Mouse (Mus musculus): Measurements from ENCODE around the gene Slc36a4. TPM values are rescaled to one million over a fixed set of nuclear protein-coding genes. Genes with fewer than 3 reads are reported as not detected.

The Slc36a4 gene
- polyA plus RNA-seq, 1 experiment from 2014 or later: 19.3 TPM

DNA sequence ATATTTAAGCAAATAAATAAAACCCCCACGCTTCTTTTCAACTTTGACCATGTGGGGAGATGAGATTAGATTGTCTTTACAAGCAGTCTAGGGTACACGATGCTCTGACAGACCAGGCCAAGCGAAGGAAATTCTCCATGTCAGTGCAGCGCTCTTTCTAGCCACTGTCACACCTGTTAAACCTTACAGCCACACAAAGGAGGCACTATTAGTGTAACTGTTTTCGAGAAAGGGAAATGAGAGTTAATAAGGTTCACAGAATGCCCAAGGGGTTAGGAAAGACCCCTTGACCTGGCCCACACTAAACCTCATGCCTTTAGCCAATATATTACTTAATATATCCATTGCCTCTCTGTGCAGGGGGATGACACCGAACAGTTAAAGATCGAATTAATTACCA, 37.1 kb downstream of the Slc36a4 start:
- Histone ChIP-seq H3K4me1 (ENCODE audit: control insufficient read depth, insufficient read depth, low read length) (no peaks in the 10 kb centered on the region), H3K27ac (replicated peaks; ENCODE audit: low read depth, low read length) (no peak overlapping the region), H3K9me3 (replicated peaks; ENCODE audit: control insufficient read depth, low read length) (no peaks in the 10 kb centered on the region), H3K4me2 (ENCODE audit: low read depth, low read length) (no peak overlapping the region), H3K9ac (replicated peaks; ENCODE audit: low read length) (no peak overlapping the region), H3K36me3 (replicated peaks; ENCODE audit: control insufficient read depth, insufficient read depth, low read depth, low read length) (no peaks in the 10 kb centered on the region), H3K27me3 (ENCODE audit: control insufficient read depth, insufficient read depth, low read length) (no peaks in the 10 kb centered on the region), H3K4me3 (ENCODE audit: low read depth, low read length) (no peak overlapping the region)
- peak; percentile 4 for DNase-seq (ENCODE audit: low spot score)
- ATAC-seq (replicated peaks; ENCODE audit: insufficient number of reproducible peaks, low FRiP score, low TSS enrichment, low read depth): no peak
- WGBS: 27% methylated on average over 7 of the region's 7 CpGs

DNA sequence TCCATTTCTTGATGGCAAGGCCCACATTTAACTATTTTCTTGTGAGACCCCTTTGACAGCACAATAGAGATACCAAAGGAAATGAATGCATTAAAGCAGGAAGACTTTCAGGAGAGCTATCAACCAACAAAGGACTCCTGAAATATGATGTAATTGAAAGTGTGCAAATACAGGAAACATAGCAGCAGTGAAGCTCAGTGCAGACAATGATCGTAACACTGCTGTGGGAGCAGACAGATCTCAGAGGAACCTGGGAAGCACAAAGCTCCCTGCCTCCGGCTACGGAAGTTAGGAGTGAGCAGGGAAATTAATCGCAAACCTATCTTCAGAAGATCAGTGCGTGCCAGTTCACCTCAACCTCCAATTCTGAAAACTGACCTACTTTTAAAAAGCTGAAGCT, 38.8 kb downstream of the Slc36a4 start:
- Histone ChIP-seq H3K27me3 (ENCODE audit: control insufficient read depth, insufficient read depth, low read length) (no peaks in the 10 kb centered on the region), H3K4me1 (ENCODE audit: control insufficient read depth, insufficient read depth, low read length) (no peaks in the 10 kb centered on the region), H3K9ac (replicated peaks; ENCODE audit: low read length) (no peak overlapping the region), H3K9me3 (replicated peaks; ENCODE audit: control insufficient read depth, low read length) (no peaks in the 10 kb centered on the region), H3K4me2 (ENCODE audit: low read depth, low read length) (no peak overlapping the region), H3K36me3 (replicated peaks; ENCODE audit: control insufficient read depth, insufficient read depth, low read depth, low read length) (no peaks in the 10 kb centered on the region), H3K27ac (replicated peaks; ENCODE audit: low read depth, low read length) (no peak overlapping the region), H3K4me3 (ENCODE audit: low read depth, low read length) (no peak overlapping the region)
- DNase-seq (ENCODE audit: low spot score) (no peak), ATAC-seq (replicated peaks; ENCODE audit: insufficient number of reproducible peaks, low FRiP score, low TSS enrichment, low read depth) (no peak)
- WGBS: 56% methylated on average over 5 of the region's 5 CpGs

DNA sequence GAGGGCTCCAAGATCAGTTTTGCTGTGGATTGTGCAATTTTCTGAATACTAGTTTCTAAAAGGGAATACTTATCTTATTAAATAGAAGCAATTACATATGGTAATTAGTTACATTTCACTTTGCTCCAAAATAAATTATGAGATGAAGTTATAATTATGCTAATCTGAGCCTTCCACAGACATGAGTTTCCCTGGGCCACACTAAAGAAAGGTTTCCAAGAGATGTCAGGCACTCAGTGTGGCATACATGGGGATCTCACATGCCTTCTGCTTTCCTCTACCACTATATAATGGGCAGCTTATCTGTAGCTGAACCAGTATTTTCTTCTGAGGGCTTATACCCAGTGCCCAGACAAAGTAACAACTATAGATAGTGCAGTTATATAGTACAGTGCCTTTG, 49.8 kb downstream of the Slc36a4 start:
- no peaks in the 10 kb centered on the region for H3K9me3 ChIP-seq (replicated peaks; ENCODE audit: control insufficient read depth, low read length)
- H3K9ac ChIP-seq (replicated peaks; ENCODE audit: low read length): no peak overlapping the region
- no peak for ATAC-seq (replicated peaks; ENCODE audit: insufficient number of reproducible peaks, low FRiP score, low TSS enrichment, low read depth)
- no peaks in the 10 kb centered on the region for H3K4me1 ChIP-seq (ENCODE audit: control insufficient read depth, insufficient read depth, low read length)
- no peak overlapping the region for H3K27ac ChIP-seq (replicated peaks; ENCODE audit: low read depth, low read length)
- H3K27me3 ChIP-seq (ENCODE audit: control insufficient read depth, insufficient read depth, low read length): no peaks in the 10 kb centered on the region
- no peaks in the 10 kb centered on the region for H3K36me3 ChIP-seq (replicated peaks; ENCODE audit: control insufficient read depth, insufficient read depth, low read depth, low read length)
- H3K4me2 ChIP-seq (ENCODE audit: low read depth, low read length): no peak overlapping the region
- H3K4me3 ChIP-seq (ENCODE audit: low read depth, low read length): no peak overlapping the region
- DNase-seq (ENCODE audit: low spot score): no peak

DNA sequence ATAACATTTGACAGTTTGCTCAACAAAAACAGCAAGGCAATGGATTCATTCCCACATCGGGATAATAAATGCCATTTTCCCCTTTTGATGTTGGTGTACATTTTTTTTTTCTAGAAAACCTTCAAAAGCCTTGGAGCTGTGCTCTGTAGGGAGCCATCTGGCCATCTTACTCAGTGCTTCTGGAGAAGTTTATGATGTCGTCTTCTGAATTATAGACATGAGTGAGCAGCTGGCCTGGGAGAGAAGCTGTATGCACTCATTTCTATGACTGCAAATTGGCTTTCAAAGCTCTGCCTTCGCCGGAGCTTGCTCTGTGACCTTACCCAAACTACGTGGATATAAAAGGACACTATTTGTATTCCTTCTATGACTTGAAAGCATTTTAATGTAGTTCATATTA, 56.8 kb downstream of the Slc36a4 start:
- no peak overlapping the region for H3K4me3 ChIP-seq (ENCODE audit: low read depth, low read length)
- no peaks in the 10 kb centered on the region for H3K36me3 ChIP-seq (replicated peaks; ENCODE audit: control insufficient read depth, insufficient read depth, low read depth, low read length)
- no peaks in the 10 kb centered on the region for H3K4me1 ChIP-seq (ENCODE audit: control insufficient read depth, insufficient read depth, low read length)
- ATAC-seq (replicated peaks; ENCODE audit: insufficient number of reproducible peaks, low FRiP score, low TSS enrichment, low read depth): no peak
- no peaks in the 10 kb centered on the region for H3K9me3 ChIP-seq (replicated peaks; ENCODE audit: control insufficient read depth, low read length)
- WGBS: 69% methylated on average over 5 of the region's 5 CpGs
- no peak overlapping the region for H3K9ac ChIP-seq (replicated peaks; ENCODE audit: low read length)
- DNase-seq (ENCODE audit: low spot score): no peak
- H3K4me2 ChIP-seq (ENCODE audit: low read depth, low read length): no peak overlapping the region
- H3K27me3 ChIP-seq (ENCODE audit: control insufficient read depth, insufficient read depth, low read length): no peaks in the 10 kb centered on the region
- no peak overlapping the region for H3K27ac ChIP-seq (replicated peaks; ENCODE audit: low read depth, low read length)

GRCm38 (mm10) chr9:15766821-15767220, 57.3 kb downstream of the Slc36a4 start:
- Histone ChIP-seq H3K27ac (replicated peaks; ENCODE audit: low read depth, low read length) (no peak overlapping the region), H3K36me3 (replicated peaks; ENCODE audit: control insufficient read depth, insufficient read depth, low read depth, low read length) (no peaks in the 10 kb centered on the region), H3K4me3 (ENCODE audit: low read depth, low read length) (no peak overlapping the region), H3K4me1 (ENCODE audit: control insufficient read depth, insufficient read depth, low read length) (no peaks in the 10 kb centered on the region), H3K4me2 (ENCODE audit: low read depth, low read length) (no peak overlapping the region), H3K27me3 (ENCODE audit: control insufficient read depth, insufficient read depth, low read length) (no peaks in the 10 kb centered on the region), H3K9me3 (replicated peaks; ENCODE audit: control insufficient read depth, low read length) (no peaks in the 10 kb centered on the region), H3K9ac (replicated peaks; ENCODE audit: low read length) (no peak overlapping the region)
- no peak for DNase-seq (ENCODE audit: low spot score)
- ATAC-seq (replicated peaks; ENCODE audit: insufficient number of reproducible peaks, low FRiP score, low TSS enrichment, low read depth): no peak
- 54% methylated on average over 5 of the region's 5 CpGs for WGBS

- H3K4me1 ChIP-seq (ENCODE audit: control insufficient read depth, insufficient read depth, low read length): no peaks in the 10 kb centered on the region
- 80% methylated on average over 12 of the region's 12 CpGs for WGBS
- no peaks in the 10 kb centered on the region for H3K9me3 ChIP-seq (replicated peaks; ENCODE audit: control insufficient read depth, low read length)
- no peak for ATAC-seq (replicated peaks; ENCODE audit: insufficient number of reproducible peaks, low FRiP score, low TSS enrichment, low read depth)
- DNase-seq (ENCODE audit: low spot score): no peak
- H3K27ac ChIP-seq (replicated peaks; ENCODE audit: low read depth, low read length): no peak overlapping the region
- H3K4me2 ChIP-seq (ENCODE audit: low read depth, low read length): no peak overlapping the region
- no peak overlapping the region for H3K4me3 ChIP-seq (ENCODE audit: low read depth, low read length)
- no peak overlapping the region for H3K9ac ChIP-seq (replicated peaks; ENCODE audit: low read length)
- no peaks in the 10 kb centered on the region for H3K27me3 ChIP-seq (ENCODE audit: control insufficient read depth, insufficient read depth, low read length)
- no peaks in the 10 kb centered on the region for H3K36me3 ChIP-seq (replicated peaks; ENCODE audit: control insufficient read depth, insufficient read depth, low read depth, low read length)
Measured at GRCm38 (mm10) chr9:15772766-15773165, 63.2 kb downstream of the Slc36a4 start.

DNA sequence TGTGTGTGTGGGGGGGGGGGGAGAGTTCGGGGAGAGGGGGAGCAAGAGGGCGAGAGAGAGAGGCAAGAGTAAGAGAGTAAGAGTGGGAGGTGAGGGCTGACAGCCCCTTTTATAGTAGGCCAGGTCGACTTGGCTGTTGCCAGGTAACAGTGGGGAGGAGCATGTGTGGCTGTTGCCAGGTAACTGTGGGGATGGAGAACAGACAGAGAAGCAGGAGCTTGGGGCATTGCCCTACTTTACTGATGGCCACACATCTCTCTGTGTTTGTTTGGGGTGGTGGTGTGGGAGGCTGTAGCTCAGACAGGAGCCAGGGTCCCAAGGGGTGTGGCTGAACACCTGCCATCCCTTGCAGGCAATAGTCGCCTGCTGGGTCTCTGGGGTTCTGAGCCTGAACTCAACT, 63.9 kb downstream of the Slc36a4 start:
- Histone ChIP-seq H3K9ac (replicated peaks; ENCODE audit: low read length) (no peak overlapping the region), H3K4me2 (ENCODE audit: low read depth, low read length) (no peak overlapping the region), H3K36me3 (replicated peaks; ENCODE audit: control insufficient read depth, insufficient read depth, low read depth, low read length) (no peaks in the 10 kb centered on the region), H3K4me1 (ENCODE audit: control insufficient read depth, insufficient read depth, low read length) (no peaks in the 10 kb centered on the region), H3K27ac (replicated peaks; ENCODE audit: low read depth, low read length) (no peak overlapping the region), H3K27me3 (ENCODE audit: control insufficient read depth, insufficient read depth, low read length) (no peaks in the 10 kb centered on the region), H3K9me3 (replicated peaks; ENCODE audit: control insufficient read depth, low read length) (no peaks in the 10 kb centered on the region), H3K4me3 (ENCODE audit: low read depth, low read length) (no peak overlapping the region)
- no peak for ATAC-seq (replicated peaks; ENCODE audit: insufficient number of reproducible peaks, low FRiP score, low TSS enrichment, low read depth)
- no peak for DNase-seq (ENCODE audit: low spot score)
- 44% methylated on average over 2 of the region's 4 CpGs for WGBS

GRCm38 (mm10) chr9:15774911-15775310, 65.4 kb downstream of the Slc36a4 start:
- Histone ChIP-seq H3K36me3 (replicated peaks; ENCODE audit: control insufficient read depth, insufficient read depth, low read depth, low read length) (no peaks in the 10 kb centered on the region), H3K4me2 (ENCODE audit: low read depth, low read length) (no peak overlapping the region), H3K4me3 (ENCODE audit: low read depth, low read length) (no peak overlapping the region), H3K9ac (replicated peaks; ENCODE audit: low read length) (no peak overlapping the region), H3K9me3 (replicated peaks; ENCODE audit: control insufficient read depth, low read length) (no peaks in the 10 kb centered on the region), H3K27me3 (ENCODE audit: control insufficient read depth, insufficient read depth, low read length) (no peaks in the 10 kb centered on the region), H3K4me1 (ENCODE audit: control insufficient read depth, insufficient read depth, low read length) (no peaks in the 10 kb centered on the region), H3K27ac (replicated peaks; ENCODE audit: low read depth, low read length) (no peak overlapping the region)
- DNase-seq (ENCODE audit: low spot score) (peak; percentile 23), ATAC-seq (replicated peaks; ENCODE audit: insufficient number of reproducible peaks, low FRiP score, low TSS enrichment, low read depth) (peak; percentile 63; the same call in 1 of the 2 replicates)
- WGBS: 56% methylated on average over 1 of the region's 1 CpGs
